Comparison of ENCODE assay signal across 17 mouse cellular contexts in genomic region chr15:86081654-86082053, GRCm38 (mm10). TPM values are rescaled to one million over a fixed set of nuclear protein-coding genes. Genes with fewer than 3 reads are reported as not detected.
DNase-seq lines count a peak whose midpoint lies in the region; ATAC-seq and TF ChIP-seq lines count a peak whose summit lies in the region.
"Had no signal": no experiment of that assay in that cellular context is flagged by ENCODE, and none has a peak within 500 bp of the region (broad histone marks: within the 10 kb centered on the region; RNA-seq: fewer than 3 reads in every experiment).

No protein-coding gene starts in this region.

- H3K27me3 ChIP-seq in hindbrain, embryonic 10.5 days (ENCODE audit: insufficient read depth, poor library complexity, severe bottlenecking) = no peaks in the 10 kb centered on the region
- H3K27me3 ChIP-seq in hindbrain, embryonic 12.5 days = no peaks in the 10 kb centered on the region
- H3K27me3 ChIP-seq in kidney, postnatal 0 days (ENCODE audit: insufficient read depth, low read length) = no peaks in the 10 kb centered on the region
- H3K27me3 ChIP-seq: forebrain, embryonic 13.5 days; limb, embryonic 13.5 days had no signal

- H3K9me3 ChIP-seq in hindbrain, embryonic 10.5 days = no peaks in the 10 kb centered on the region
- no peaks in the 10 kb centered on the region for H3K9me3 ChIP-seq in hindbrain, embryonic 12.5 days (replicated peaks)
- H3K9me3 ChIP-seq in kidney, postnatal 0 days (replicated peaks; ENCODE audit: low read length) = no peaks in the 10 kb centered on the region
- H3K9me3 ChIP-seq: forebrain, embryonic 13.5 days; limb, embryonic 13.5 days; megakaryocyte, embryonic 14.5 days had no signal

- no peaks in the 10 kb centered on the region for H3K36me3 ChIP-seq in hindbrain, embryonic 10.5 days
- H3K36me3 ChIP-seq in hindbrain, embryonic 12.5 days = 0 out of 2 replicates have a peak, but pooled peaks cover 5% of the 10 kb centered on the region
- H3K36me3 ChIP-seq in kidney, postnatal 0 days (ENCODE audit: insufficient read depth, low read length) = no peaks in the 10 kb centered on the region
- H3K36me3 ChIP-seq: limb, embryonic 13.5 days had no signal

- TF ChIP-seq CTCF in kidney, postnatal 0 days (IDR thresholded peaks at IDR 0.05; ENCODE audit: low read depth) = no peak
- TF ChIP-seq CTCF in embryonic fibroblast, embryonic 13.5 days (IDR thresholded peaks at IDR 0.05; ENCODE audit: borderline replicate concordance, insufficient read depth, low read length) = no peak

- ATAC-seq in hindbrain, embryonic 12.5 days (ENCODE audit: low FRiP score) = no peak
- peak; percentile 29; the same call in 1 of the 2 replicates for ATAC-seq in kidney, postnatal 0 days (replicated peaks; ENCODE audit: low FRiP score, low read depth)
- ATAC-seq: forebrain, embryonic 13.5 days; midbrain, embryonic 16.5 days had no signal

- peak overlapping the region; percentile 56; the same call in 1 of the 2 replicates for H3K27ac ChIP-seq in hindbrain, embryonic 10.5 days
- H3K27ac ChIP-seq in hindbrain, embryonic 12.5 days = no peak overlapping the region
- H3K27ac ChIP-seq in kidney, postnatal 0 days = 0 out of 2 replicates have a peak overlapping the region, but pooled peaks have one; percentile 19
- peak overlapping the region; percentile 24; the same call in 1 of the 2 replicates for H3K27ac ChIP-seq in embryonic fibroblast, embryonic 13.5 days (ENCODE audit: insufficient read depth, low read length)
- H3K27ac ChIP-seq: forebrain, embryonic 13.5 days; limb, embryonic 13.5 days had no signal

- WGBS in hindbrain, embryonic 10.5 days = 39% methylated on average over 12 of the region's 12 CpGs
- 44% methylated on average over 12 of the region's 12 CpGs for WGBS in hindbrain, embryonic 12.5 days
- WGBS in kidney, postnatal 0 days = 53% methylated on average over 12 of the region's 12 CpGs

- DNase-seq in embryo, embryonic 10 days (ENCODE audit: low spot score) = peak; percentile 53
- no peak for DNase-seq in embryo, embryonic 9.5 days (ENCODE audit: extremely low spot score)
- DNase-seq in hindbrain, embryonic 10.5 days (ENCODE audit: low spot score) = peak; percentile 27
- no peak for DNase-seq in kidney, postnatal 0 days (ENCODE audit: low spot score)
- no peak for DNase-seq in kidney, adult 8-10 months
- no peak for DNase-seq in MN1 (ENCODE audit: low spot score)
- DNase-seq: adrenal gland, postnatal 14 days; heart, postnatal 10 days; lung, postnatal 10 days; right cerebral cortex, adult 18-20 months; thymus, adult 2 months had no signal

- TF ChIP-seq POLR2A in embryonic fibroblast, embryonic 13.5 days (IDR thresholded peaks at IDR 0.05; ENCODE audit: low read depth, low read length) = no peak

- H3K9ac ChIP-seq in hindbrain, embryonic 12.5 days = no peak overlapping the region
- H3K9ac ChIP-seq in kidney, postnatal 0 days (ENCODE audit: low read depth, low read length) = 0 out of 2 replicates have a peak overlapping the region, but pooled peaks have one; percentile 29
- H3K9ac ChIP-seq: forebrain, embryonic 13.5 days; limb, embryonic 13.5 days had no signal

- peaks cover 93% of the 10 kb centered on the region for H3K4me1 ChIP-seq in hindbrain, embryonic 10.5 days (replicated peaks)
- H3K4me1 ChIP-seq in hindbrain, embryonic 12.5 days = peaks cover 71% of the 10 kb centered on the region
- peaks cover 82% of the 10 kb centered on the region for H3K4me1 ChIP-seq in kidney, postnatal 0 days (replicated peaks; ENCODE audit: insufficient read depth, low read length)
- H3K4me1 ChIP-seq in embryonic fibroblast, embryonic 13.5 days (ENCODE audit: control insufficient read depth, insufficient read depth, low read length) = peaks cover 21% of the 10 kb centered on the region

- H3K4me2 ChIP-seq in hindbrain, embryonic 12.5 days (replicated peaks) = no peak overlapping the region
- 0 out of 2 replicates have a peak overlapping the region, but pooled peaks have one; percentile 1 for H3K4me2 ChIP-seq in kidney, postnatal 0 days (ENCODE audit: low read length)
- H3K4me2 ChIP-seq: forebrain, embryonic 13.5 days; limb, embryonic 13.5 days had no signal

- H3K4me3 ChIP-seq in hindbrain, embryonic 10.5 days = no peak overlapping the region
- H3K4me3 ChIP-seq in hindbrain, embryonic 12.5 days = no peak overlapping the region
- no peak overlapping the region for H3K4me3 ChIP-seq in kidney, postnatal 0 days (replicated peaks; ENCODE audit: low read depth, low read length)
- H3K4me3 ChIP-seq in embryonic fibroblast, embryonic 13.5 days (ENCODE audit: insufficient read depth, low read length) = no peak overlapping the region
- H3K4me3 ChIP-seq: forebrain, embryonic 13.5 days; limb, embryonic 13.5 days; megakaryocyte, embryonic 14.5 days had no signal

RNA-seq across cellular contexts. Expression of gene Gramd4, which starts 24.2 kb away (rescaled TPM):
- 16.6 and 18.0 TPM in 2 replicates for polyA plus RNA-seq in hindbrain, embryonic 10.5 days (2016; fragmentation: Nextera tagmentation; extraction: Ambion mirVana)
- polyA plus RNA-seq in hindbrain, embryonic 12.5 days (2016; fragmentation: Nextera tagmentation; extraction: Ambion mirVana) = 32.5 and 35.2 TPM in 2 replicates
- polyA plus RNA-seq in kidney, postnatal 0 days (2015; fragmentation: Nextera tagmentation; extraction: Ambion mirVana) = 13.3 and 13.5 TPM in 2 replicates
- 18.0 and 31.4 TPM in 2 replicates for polyA plus RNA-seq in embryonic fibroblast, embryonic 13.5 days (2011; ENCODE audit: insufficient read length, low read depth, missing spikeins)

RNA-seq across cellular contexts. Expression of gene Celsr1, which starts 48.1 kb away (rescaled TPM):
- 3.4 and 3.6 TPM in 2 replicates for polyA plus RNA-seq in hindbrain, embryonic 10.5 days (2016; fragmentation: Nextera tagmentation; extraction: Ambion mirVana)
- polyA plus RNA-seq in hindbrain, embryonic 12.5 days (2016; fragmentation: Nextera tagmentation; extraction: Ambion mirVana) = 3.4 and 4.3 TPM in 2 replicates
- polyA plus RNA-seq in kidney, postnatal 0 days (2015; fragmentation: Nextera tagmentation; extraction: Ambion mirVana) = 2.9 TPM in 2 replicates
- 0.20 and 0.91 TPM in 2 replicates for polyA plus RNA-seq in embryonic fibroblast, embryonic 13.5 days (2011; ENCODE audit: insufficient read length, low read depth, missing spikeins)

Comparison
In these comparisons a context has a peak if more than half of its experiments do, and no peak if none do; other contexts are left out.
1. DNase-seq: peak in embryo, embryonic 10 days (single experiment) and hindbrain, embryonic 10.5 days (single experiment); none in embryo, embryonic 9.5 days (single experiment), kidney, postnatal 0 days (single experiment), kidney, adult 8-10 months (0 of 2) and MN1 (single experiment).